In the genomic region with DNA sequence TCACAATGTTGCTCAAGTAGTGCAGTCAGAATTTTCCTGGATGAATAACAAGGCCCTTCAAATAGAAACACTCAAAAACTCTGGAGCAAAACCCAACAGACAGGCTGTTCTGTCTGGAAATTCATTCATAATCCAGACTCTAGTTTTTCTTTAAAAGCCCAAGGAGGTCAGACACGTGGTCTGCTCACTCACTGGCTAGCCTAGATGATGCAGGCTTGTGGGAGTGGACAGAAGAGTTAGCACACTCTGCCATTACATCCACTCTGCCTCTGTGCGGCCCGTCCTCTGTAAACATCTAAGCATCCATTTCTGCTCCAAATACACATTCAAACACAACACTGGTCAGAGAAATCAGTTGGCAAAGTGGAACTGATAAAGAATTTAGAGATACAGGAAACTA, we compare ENCODE assay signal across 17 mouse cellular contexts.
"Had no signal": no experiment of that assay in that cellular context is flagged by ENCODE, and none has a peak within 500 bp of the region (broad histone marks: within the 10 kb centered on the region; RNA-seq: fewer than 3 reads in every experiment).

No protein-coding gene starts in this region.

- H3K4me3 ChIP-seq: kidney, embryonic 15.5 days; limb, embryonic 13.5 days; liver, embryonic 12.5 days; lung, embryonic 15.5 days; midbrain, embryonic 10.5 days; midbrain, embryonic 15.5 days; neural tube, embryonic 13.5 days had no signal

- H3K36me3 ChIP-seq: liver, embryonic 12.5 days; lung, embryonic 15.5 days; midbrain, embryonic 15.5 days had no signal

- H3K4me1 ChIP-seq: midbrain, embryonic 15.5 days; neural tube, embryonic 13.5 days had no signal

- H3K27me3 ChIP-seq: kidney, embryonic 15.5 days; limb, embryonic 13.5 days; liver, embryonic 12.5 days; lung, embryonic 15.5 days; midbrain, embryonic 15.5 days; neural tube, embryonic 13.5 days had no signal

- H3K9me3 ChIP-seq: kidney, embryonic 15.5 days; limb, embryonic 13.5 days; liver, embryonic 12.5 days; lung, embryonic 15.5 days; midbrain, embryonic 10.5 days; midbrain, embryonic 15.5 days; neural tube, embryonic 13.5 days had no signal

- DNase-seq: kidney, adult 2 months; kidney, postnatal 14 days; layer of hippocampus, postnatal 36 days; left cerebral cortex, postnatal 4 days; lung, postnatal 4 days; retina, postnatal 1 day; right cerebral cortex, postnatal 4 days; spleen, adult 18-20 months; thymus, adult 18-20 months; thymus, postnatal 14 days had no signal

- H3K27ac ChIP-seq: kidney, embryonic 15.5 days; limb, embryonic 13.5 days; liver, embryonic 12.5 days; lung, embryonic 15.5 days; midbrain, embryonic 10.5 days; midbrain, embryonic 15.5 days; neural tube, embryonic 13.5 days had no signal
